Comparison of ENCODE assay signal across 15 mouse cellular contexts in the genomic region with DNA sequence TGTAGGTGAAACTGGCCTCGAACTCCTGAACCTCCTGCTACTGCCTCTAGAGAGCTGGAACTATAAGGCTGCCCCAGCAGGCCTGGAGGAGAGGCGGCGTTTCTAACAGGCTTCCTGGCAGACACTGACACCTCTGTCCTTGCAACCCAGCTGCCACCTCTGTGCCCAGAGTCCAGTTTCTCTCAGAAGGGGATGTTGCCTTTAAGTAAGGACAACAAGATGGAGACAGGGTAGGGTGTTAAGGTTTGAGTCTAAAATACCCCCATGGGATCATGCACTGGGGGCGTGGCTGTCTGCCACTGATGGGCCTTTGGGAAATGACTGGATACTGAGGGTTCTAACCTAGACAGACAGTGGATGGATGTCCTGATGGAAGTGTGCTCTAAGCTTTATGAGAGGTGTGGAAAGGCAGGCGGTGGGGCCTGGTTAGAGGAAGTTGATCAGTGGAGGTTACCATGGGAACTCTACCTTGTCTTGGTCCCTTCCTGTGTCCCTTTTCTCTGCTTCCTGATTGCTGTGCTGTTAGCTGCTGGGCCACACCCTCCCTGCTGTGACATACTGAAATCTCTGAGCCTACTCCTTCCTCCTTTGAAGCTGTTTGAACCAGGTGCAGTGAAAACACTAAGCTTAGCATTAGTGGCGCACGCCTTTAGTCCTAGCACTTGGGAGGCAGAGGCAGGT. TPM values are rescaled to one million over a fixed set of nuclear protein-coding genes. Genes with fewer than 3 reads are reported as not detected.
DNase-seq lines count a peak whose midpoint lies in the region; ATAC-seq lines count a peak whose summit lies in the region.
"Had no signal": no experiment of that assay in that cellular context is flagged by ENCODE, and none has a peak within 500 bp of the region (broad histone marks: within the 10 kb centered on the region; RNA-seq: fewer than 3 reads in every experiment).

No protein-coding gene starts in this region.

- 93% methylated on average over 7 of the region's 7 CpGs for WGBS in midbrain, embryonic 13.5 days

- no peaks in the 10 kb centered on the region for H3K27me3 ChIP-seq in midbrain, embryonic 13.5 days
- H3K27me3 ChIP-seq: heart, embryonic 15.5 days; limb, embryonic 12.5 days; neural tube, embryonic 15.5 days had no signal

- H3K4me2 ChIP-seq in midbrain, embryonic 13.5 days (replicated peaks): no peak overlapping the region
- H3K4me2 ChIP-seq: heart, embryonic 15.5 days; limb, embryonic 12.5 days; neural tube, embryonic 15.5 days had no signal

- no peak overlapping the region for H3K4me3 ChIP-seq in midbrain, embryonic 13.5 days (replicated peaks)
- H3K4me3 ChIP-seq: heart, embryonic 15.5 days; limb, embryonic 12.5 days; midbrain, embryonic 10.5 days; neural tube, embryonic 15.5 days had no signal

- DNase-seq in lung, postnatal 25 days (ENCODE audit: low spot score): peak; percentile 57
- DNase-seq in lung, postnatal 14 days: no peak
- DNase-seq in thymus, postnatal 36 days: peak; percentile 27 to 62
- no peak for DNase-seq in left cerebral cortex, postnatal 25 days (ENCODE audit: low spot score in 2 of 2)
- DNase-seq in c-Kit-positive CD71-positive TER-119-positive erythroid progenitor cells, embryonic 14.5 days (ENCODE audit: low spot score): no peak
- DNase-seq: adrenal gland, postnatal 25 days; cerebellum, postnatal 10 days; kidney, adult 11 months had no signal

- intact Hi-C loops in left cerebral cortex, postnatal 25 days (cut with DNase I): no loop called here

- no peaks in the 10 kb centered on the region for H3K36me3 ChIP-seq in midbrain, embryonic 13.5 days
- H3K36me3 ChIP-seq: heart, embryonic 15.5 days; limb, embryonic 12.5 days; midbrain, embryonic 10.5 days; neural tube, embryonic 15.5 days had no signal

- no peak overlapping the region for H3K27ac ChIP-seq in midbrain, embryonic 13.5 days
- H3K27ac ChIP-seq: heart, embryonic 15.5 days; limb, embryonic 12.5 days; midbrain, embryonic 10.5 days; neural tube, embryonic 15.5 days had no signal

- H3K9me3 ChIP-seq in midbrain, embryonic 13.5 days: no peaks in the 10 kb centered on the region
- H3K9me3 ChIP-seq: heart, embryonic 15.5 days; midbrain, embryonic 10.5 days; neural tube, embryonic 15.5 days had no signal

- peak; percentile 90 for ATAC-seq in activated CD4-positive, CD25-positive, alpha-beta regulatory T cell, adult 4 months
- peak; percentile 77 for ATAC-seq in megakaryocyte progenitor cell, adult 5-6 weeks (replicated peaks; ENCODE audit: poor library complexity)
- ATAC-seq in midbrain, embryonic 13.5 days: no peak

- no peak overlapping the region for H3K9ac ChIP-seq in midbrain, embryonic 13.5 days (replicated peaks)
- H3K9ac ChIP-seq: heart, embryonic 15.5 days; limb, embryonic 12.5 days; neural tube, embryonic 15.5 days had no signal

- no peaks in the 10 kb centered on the region for H3K4me1 ChIP-seq in midbrain, embryonic 13.5 days (replicated peaks)
- H3K4me1 ChIP-seq: midbrain, embryonic 10.5 days had no signal

RNA-seq across cellular contexts. Expression of a gene that starts 36.5 kb away (rescaled TPM):
- polyA plus RNA-seq in activated CD4-positive, CD25-positive, alpha-beta regulatory T cell, adult 4 months (2017; shearing (Covaris generic)): 10 to 100 TPM; 29.4 to 40.1 TPM
- 106 and 127 TPM in 2 replicates for total RNA-seq in megakaryocyte progenitor cell, adult 5-6 weeks (2015)
- 170 and 190 TPM in 2 replicates for total RNA-seq in megakaryocyte progenitor cell, adult 5-6 weeks (2017)
- 1 to 10 TPM; 2.3 to 2.9 TPM for total RNA-seq in left cerebral cortex, postnatal 25 days (2021)
- polyA plus RNA-seq in midbrain, embryonic 13.5 days (2015; fragmentation: Nextera tagmentation; extraction: Ambion mirVana): 36.8 and 40.1 TPM in 2 replicates

RNA-seq across cellular contexts. Expression of a gene that starts 43.6 kb away (rescaled TPM):
- under 1 TPM in 1 of 2 experiments, not detected in 1; 0.26 TPM for polyA plus RNA-seq in activated CD4-positive, CD25-positive, alpha-beta regulatory T cell, adult 4 months (2017; shearing (Covaris generic))
- 0.20 and 0.74 TPM in 2 replicates for total RNA-seq in megakaryocyte progenitor cell, adult 5-6 weeks (2015)
- total RNA-seq in megakaryocyte progenitor cell, adult 5-6 weeks (2017): 0.68 and 1.7 TPM in 2 replicates
- total RNA-seq in left cerebral cortex, postnatal 25 days (2021): 1 to 10 TPM; 3.9 to 5.0 TPM
- 0.39 and 0.75 TPM in 2 replicates for polyA plus RNA-seq in midbrain, embryonic 13.5 days (2015; fragmentation: Nextera tagmentation; extraction: Ambion mirVana)

Comparison
In these comparisons a context has a peak if more than half of its experiments do, and no peak if none do; other contexts are left out.
1. DNase-seq: peak in lung, postnatal 25 days (single experiment) and thymus, postnatal 36 days (2 of 2); none in lung, postnatal 14 days (single experiment), left cerebral cortex, postnatal 25 days (0 of 2) and c-Kit-positive CD71-positive TER-119-positive erythroid progenitor cells, embryonic 14.5 days (single experiment).
2. RNA of a gene that starts 36.5 kb away (total RNA-seq): 106 to 190 TPM in megakaryocyte progenitor cell, adult 5-6 weeks; 2.3 to 2.9 TPM in left cerebral cortex, postnatal 25 days; every median in the first group is over 10 times any median in the second.